Mouse (Mus musculus) bone marrow macrophage, adult 2 months (primary cell): ENCODE measurements around the gene Stk11ip.

Experiments used
- CTCF ChIP-seq: IDR thresholded peaks from 2 replicates; pipeline ENCODE4 v1.5.1; 2012; ENCODE audit warnings: low read depth, mild to moderate bottlenecking, low read length, moderate library complexity
- POLR2A ChIP-seq: IDR thresholded peaks from 2 replicates; pipeline ENCODE4 v1.6.1; 2012; ENCODE audit warnings: mild to moderate bottlenecking, low read depth, low read length, borderline replicate concordance

DNA sequence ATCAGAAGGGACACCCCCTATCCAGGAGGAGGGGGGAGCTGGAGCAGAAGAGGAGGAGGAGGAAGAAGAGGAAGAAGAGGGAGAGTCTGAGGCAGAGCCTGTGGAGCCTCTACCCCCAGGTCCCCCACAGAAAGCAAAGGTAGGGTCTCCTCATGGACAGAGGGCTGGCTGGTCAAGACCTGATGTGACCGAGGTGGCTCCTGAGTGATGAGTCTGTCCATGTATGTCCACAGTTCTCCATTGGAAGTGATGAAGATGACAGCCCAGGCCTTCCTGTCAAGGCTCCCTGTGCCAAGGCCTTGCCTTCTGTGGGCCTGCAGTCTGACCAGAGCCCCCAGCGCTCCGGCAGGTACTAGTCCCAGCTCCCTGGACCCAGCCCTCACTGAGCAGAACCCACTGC is 26.8 kb downstream of the Stk11ip start:
- TF ChIP-seq CTCF (no peak), POLR2A (no peak)
